ENCODE assay signal across 10 mouse cellular contexts in the genomic region with DNA sequence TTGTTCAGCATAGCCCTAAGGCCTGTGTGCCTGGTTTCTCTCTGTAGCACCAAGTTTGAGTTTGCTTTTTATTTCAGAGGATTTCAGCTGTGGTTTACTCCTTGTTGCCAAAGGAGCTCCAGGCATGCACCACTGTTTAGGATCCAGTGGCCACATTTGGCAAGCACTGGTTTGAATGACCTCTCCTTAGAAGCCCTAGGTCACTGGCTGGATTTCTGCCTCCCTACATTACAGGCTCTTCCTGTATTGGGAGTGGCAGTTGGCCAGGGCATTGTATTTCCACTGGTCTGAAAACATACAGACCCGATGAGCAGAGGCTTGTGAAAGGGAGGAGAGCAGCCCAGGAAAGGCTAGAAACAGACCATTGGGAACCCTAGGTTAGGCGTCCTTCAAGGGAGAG.
DNase-seq lines count a peak whose midpoint lies in the region; ATAC-seq and TF ChIP-seq lines count a peak whose summit lies in the region.
"Had no signal": no experiment of that assay in that cellular context is flagged by ENCODE, and none has a peak within 500 bp of the region (broad histone marks: within the 10 kb centered on the region; RNA-seq: fewer than 3 reads in every experiment).

No protein-coding gene starts in this region.

- TF ChIP-seq CTCF in CH12.LX (conservative IDR thresholded peaks at IDR 0.05 in 1 of 2, IDR thresholded peaks at IDR 0.05 in 1 of 2; ENCODE audit: low read depth in 2 of 2, low read length in 2 of 2): no peak

- H3K4me2 ChIP-seq in CH12.LX (ENCODE audit: insufficient read depth, low read depth, poor library complexity, severe bottlenecking): no peak overlapping the region
- no peak overlapping the region for H3K4me2 ChIP-seq in embryonic facial prominence, embryonic 13.5 days
- H3K4me2 ChIP-seq in heart, embryonic 14.5 days (ENCODE audit: low read length): no peak overlapping the region
- H3K4me2 ChIP-seq in limb, embryonic 14.5 days (replicated peaks; ENCODE audit: low read depth, low read length, severe bottlenecking): no peak overlapping the region

- TF ChIP-seq POLR2A in CH12.LX (IDR thresholded peaks at IDR 0.05; ENCODE audit: low read depth, low read length): no peak
- TF ChIP-seq POLR2A in limb, embryonic 14.5 days (IDR thresholded peaks at IDR 0.05; ENCODE audit: borderline replicate concordance, extremely low read depth, insufficient read depth, insufficient read length): no peak

- peaks cover 8 to 37% of the 10 kb centered on the region in 2 experiments for H3K36me3 ChIP-seq in CH12.LX (replicated peaks in 1 of 2; ENCODE audit: control insufficient read depth in 1 of 2, insufficient read depth in 1 of 2, low read length in 1 of 2)
- peaks cover 25% of the 10 kb centered on the region for H3K36me3 ChIP-seq in embryonic facial prominence, embryonic 13.5 days
- H3K36me3 ChIP-seq in heart, embryonic 14.5 days (ENCODE audit: control insufficient read depth, insufficient read depth, low read length): peaks cover 27% of the 10 kb centered on the region
- H3K36me3 ChIP-seq in limb, embryonic 14.5 days (ENCODE audit: control insufficient read depth, insufficient read depth, low read length): peaks cover 7% of the 10 kb centered on the region

- no peaks in the 10 kb centered on the region for H3K79me2 ChIP-seq in CH12.LX (replicated peaks; ENCODE audit: control insufficient read depth, extremely low read depth, insufficient read depth, poor library complexity, severe bottlenecking)

- WGBS in embryonic facial prominence, embryonic 13.5 days: 64% methylated on average over 2 of the region's 2 CpGs
- 52% methylated on average over 2 of the region's 2 CpGs for WGBS in heart, embryonic 14.5 days
- 69% methylated on average over 2 of the region's 2 CpGs for whole genome bisulfite sequencing in limb, embryonic 14.5 days

- no peak for TF ChIP-seq EP300 in CH12.LX (IDR thresholded peaks at IDR 0.05; ENCODE audit: low read length)

- TF ChIP-seq RAD21 in CH12.LX (IDR thresholded peaks at IDR 0.05; ENCODE audit: low read depth, low read length): no peak

- in situ Hi-C loops in CH12.LX (cut with MboI; ENCODE audit: low pct_ligation_motif_present, low pct_unique_long_range_greater_than_20kb, low sequenced_read_pairs): loop anchor here (5.0 to 25.0 kb wide), 2 partner anchors 168 to 298 kb away; no protein-coding TSS in a partner anchor

- H3K9ac ChIP-seq in CH12.LX (ENCODE audit: insufficient read depth, low read depth): no peak overlapping the region
- no peak overlapping the region for H3K9ac ChIP-seq in embryonic facial prominence, embryonic 13.5 days
- H3K9ac ChIP-seq in heart, embryonic 14.5 days (ENCODE audit: low read length): peak overlapping the region; percentile 31; the same call in 1 of the 2 replicates
- no peak overlapping the region for H3K9ac ChIP-seq in limb, embryonic 14.5 days (ENCODE audit: low read depth, low read length, severe bottlenecking)

- H3K4me3 ChIP-seq in CH12.LX (replicated peaks in 1 of 3; ENCODE audit: low read depth in 2 of 3, low read length in 2 of 3, poor library complexity in 1 of 3): no peak overlapping the region
- no peak overlapping the region for H3K4me3 ChIP-seq in embryonic facial prominence, embryonic 13.5 days
- H3K4me3 ChIP-seq in heart, embryonic 14.5 days (ENCODE audit: control insufficient read depth in 1 of 2, insufficient read depth in 1 of 2, low read depth in 1 of 2, low read length in 2 of 2): no peak overlapping the region
- no peak overlapping the region for H3K4me3 ChIP-seq in limb, embryonic 14.5 days (replicated peaks; ENCODE audit: low read length)

- no peaks in the 10 kb centered on the region for H3K9me3 ChIP-seq in CH12.LX (replicated peaks; ENCODE audit: low read length)
- no peaks in the 10 kb centered on the region for H3K9me3 ChIP-seq in embryonic facial prominence, embryonic 13.5 days
- H3K9me3 ChIP-seq in heart, embryonic 14.5 days (ENCODE audit: control insufficient read depth, low read length): no peaks in the 10 kb centered on the region
- no peaks in the 10 kb centered on the region for H3K9me3 ChIP-seq in limb, embryonic 14.5 days (ENCODE audit: control insufficient read depth, low read length)

- no peaks in the 10 kb centered on the region for H3K27me3 ChIP-seq in CH12.LX (replicated peaks)
- H3K27me3 ChIP-seq in embryonic facial prominence, embryonic 13.5 days: no peaks in the 10 kb centered on the region
- H3K27me3 ChIP-seq in heart, embryonic 14.5 days (ENCODE audit: control insufficient read depth, insufficient read depth, low read length): no peaks in the 10 kb centered on the region
- H3K27me3 ChIP-seq in limb, embryonic 14.5 days (ENCODE audit: control insufficient read depth, insufficient read depth, low read length): no peaks in the 10 kb centered on the region

- H3K27ac ChIP-seq in CH12.LX (ENCODE audit: insufficient read depth, low read depth): no peak overlapping the region
- H3K27ac ChIP-seq in embryonic facial prominence, embryonic 13.5 days: peak overlapping the region; percentile 55
- peak overlapping the region; percentile 27 to 51; a peak in 3 of 4 replicates for H3K27ac ChIP-seq in heart, embryonic 14.5 days (replicated peaks in 1 of 2; ENCODE audit: control insufficient read depth in 1 of 2, insufficient read depth in 1 of 2, low read depth in 2 of 2, low read length in 2 of 2)
- 0 out of 2 replicates have a peak overlapping the region, but pooled peaks have one; percentile 6 for H3K27ac ChIP-seq in limb, embryonic 14.5 days (replicated peaks; ENCODE audit: low read depth, low read length)
- H3K27ac ChIP-seq: macrophage had no signal

- H3K4me1 ChIP-seq in CH12.LX (ENCODE audit: control insufficient read depth in 1 of 2, insufficient read depth in 2 of 2): peaks cover 15 to 51% of the 10 kb centered on the region in 2 experiments
- peaks cover 34% of the 10 kb centered on the region for H3K4me1 ChIP-seq in embryonic facial prominence, embryonic 13.5 days
- H3K4me1 ChIP-seq in heart, embryonic 14.5 days (ENCODE audit: control insufficient read depth in 2 of 2, insufficient read depth in 2 of 2, low read length in 2 of 2): peaks cover 11 to 20% of the 10 kb centered on the region in 2 experiments
- H3K4me1 ChIP-seq in limb, embryonic 14.5 days (ENCODE audit: control insufficient read depth, insufficient read depth, low read length): peaks cover 8% of the 10 kb centered on the region; the same call in 1 of the 2 replicates

- DNase-seq in CH12.LX (ENCODE audit: extremely low read depth): no peak
- DNase-seq in limb, embryonic 14.5 days (ENCODE audit: low spot score): no peak
- DNase-seq in right cerebral cortex, adult 2 months (ENCODE audit: low spot score in 2 of 2): no peak
- no peak for DNase-seq in layer of hippocampus, postnatal 36 days
- DNase-seq in thymus, postnatal 36 days: no peak
- no peak for DNase-seq in urinary bladder, postnatal 10 days (ENCODE audit: low spot score)

- no peak for ATAC-seq in embryonic facial prominence, embryonic 13.5 days (ENCODE audit: insufficient number of reproducible peaks, insufficient read depth, low FRiP score, low TSS enrichment, low read depth)
- no peak for ATAC-seq in heart, embryonic 14.5 days (ENCODE audit: insufficient number of reproducible peaks, insufficient read depth, low FRiP score, low read depth)
- ATAC-seq in limb, embryonic 14.5 days (ENCODE audit: low FRiP score, low read depth): no peak
- ATAC-seq: inflammation-experienced regulatory T-cells, adult 6 months had no signal

- dilution Hi-C loops in CH12.LX (cut with MboI; ENCODE audit: extremely low pct_ligation_motif_present, extremely low pct_unique_long_range_greater_than_20kb, low sequenced_read_pairs): no loop called here

TF ChIP-seq in CH12.LX, 34 proteins besides CTCF, POLR2A, EP300 and RAD21:
- 0 out of 2 replicates have a peak, but pooled peaks have one; percentile 36 for TF ChIP-seq SIN3A (IDR thresholded peaks at IDR 0.05; ENCODE audit: low read length)
- no peak for TF ChIP-seq KAT2A (IDR thresholded peaks at IDR 0.05; ENCODE audit: insufficient replicate concordance, low read length)
